Mouse (Mus musculus) gastrocnemius, postnatal 10 days (tissue): Measurements from ENCODE around the gene Jarid2. TPM values are rescaled to one million over a fixed set of nuclear protein-coding genes. Genes with fewer than 3 reads are reported as not detected.
A peak's percentile ranks its signal among the peaks of the same experiment; 100 is the strongest.

ENCODE experiments used
- DNase-seq: peaks from one replicate; pipeline ENCODE4 v3.0.0; 2021; ENCODE audit warnings: mixed read lengths
- total RNA-seq, 2 experiments: library from RNA; stranded (reverse); gene quantifications; 2 replicates each; pipeline ENCODE4 v1.2.3; 2021

Gene Jarid2
- total RNA-seq, 2 experiments from 2014 or later = 51.7 to 61.3 TPM

DNA sequence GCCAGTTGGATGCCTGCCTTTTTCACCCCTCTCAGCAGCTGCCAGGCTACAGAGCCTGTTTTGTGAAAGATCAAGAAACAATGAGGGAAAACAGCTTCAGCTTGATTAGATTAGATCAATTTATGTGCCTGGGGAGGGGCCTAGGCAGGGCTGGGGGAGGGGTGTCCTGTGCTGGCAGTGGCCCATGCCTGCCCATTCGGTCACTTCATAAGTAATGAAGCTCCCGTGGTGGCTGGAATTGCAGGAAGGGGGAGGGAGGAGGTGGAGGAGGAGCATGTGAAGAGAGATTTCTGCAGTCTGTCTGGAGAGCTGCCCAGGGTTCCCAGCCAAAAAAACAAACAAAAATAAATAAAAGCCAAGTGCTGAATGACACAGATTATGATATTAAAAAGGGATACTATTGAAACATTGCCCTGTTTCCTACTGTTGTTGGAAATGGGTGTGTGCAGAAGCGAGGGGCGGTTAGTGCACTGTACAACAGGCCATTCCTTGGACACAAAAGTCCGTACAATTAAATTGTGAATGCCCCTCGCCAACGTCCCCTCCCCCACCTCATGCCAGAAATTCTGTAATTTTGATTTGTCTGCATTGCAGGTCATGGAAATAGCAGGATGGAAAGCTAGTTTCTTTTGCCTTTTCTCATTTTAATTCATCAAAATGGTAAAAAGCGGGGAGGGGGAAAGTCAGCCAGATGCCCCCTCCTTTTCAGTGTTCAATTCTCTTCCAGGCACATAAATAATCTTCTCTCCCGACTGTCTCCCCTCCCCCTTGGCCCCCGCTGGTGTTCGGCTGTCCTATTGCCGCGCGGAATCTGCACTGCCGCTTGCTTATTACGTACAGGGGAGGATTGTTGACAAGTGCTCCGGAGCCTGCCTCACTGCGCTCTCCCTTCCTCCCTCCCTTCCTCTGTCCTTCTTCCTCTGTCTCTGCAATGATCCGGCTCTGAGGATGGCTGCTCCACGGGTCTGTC is 110.9 kb downstream of the Jarid2 start:
- peak; percentile 71 for DNase-seq

DNA sequence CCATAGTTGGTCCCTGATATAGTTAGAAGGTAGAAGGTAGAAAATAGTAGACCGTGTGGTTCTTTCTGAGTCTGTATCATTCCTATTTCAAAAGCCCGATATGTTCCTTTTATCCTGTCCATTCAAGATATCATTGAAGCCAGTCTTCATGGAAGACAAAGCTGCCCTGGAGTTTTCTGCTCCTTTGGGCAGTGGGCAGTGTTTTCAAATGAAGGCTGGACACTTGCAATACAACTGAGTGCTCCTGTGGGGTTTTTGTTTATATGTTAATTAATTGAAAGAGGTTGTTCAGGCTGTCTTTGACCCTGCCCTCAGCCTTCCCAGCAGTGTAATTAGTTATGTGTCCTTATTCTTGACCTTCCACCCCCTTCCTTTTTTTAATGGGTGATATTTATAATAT is 122.2 kb downstream of the Jarid2 start:
- no peak for DNase-seq

DNA sequence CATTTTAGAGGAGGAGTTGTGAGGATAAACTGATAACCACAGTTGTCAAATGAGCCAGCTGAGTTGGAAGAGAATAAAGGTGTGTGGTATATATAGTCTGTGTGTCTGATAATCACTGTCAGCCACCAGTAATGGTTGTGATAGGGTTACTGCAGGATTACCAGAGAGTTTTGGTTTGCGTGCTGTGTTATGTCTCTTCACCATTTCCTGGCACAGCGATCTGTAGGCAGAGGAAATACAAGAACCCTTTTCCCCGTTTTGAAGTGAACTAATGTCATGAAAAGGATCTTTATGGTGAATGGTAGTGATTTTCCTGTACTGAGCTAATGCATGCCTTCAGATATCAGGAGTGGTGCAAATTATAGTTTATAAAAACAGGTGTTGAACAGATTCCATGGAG is 122.8 kb downstream of the Jarid2 start:
- no peak for DNase-seq

DNA sequence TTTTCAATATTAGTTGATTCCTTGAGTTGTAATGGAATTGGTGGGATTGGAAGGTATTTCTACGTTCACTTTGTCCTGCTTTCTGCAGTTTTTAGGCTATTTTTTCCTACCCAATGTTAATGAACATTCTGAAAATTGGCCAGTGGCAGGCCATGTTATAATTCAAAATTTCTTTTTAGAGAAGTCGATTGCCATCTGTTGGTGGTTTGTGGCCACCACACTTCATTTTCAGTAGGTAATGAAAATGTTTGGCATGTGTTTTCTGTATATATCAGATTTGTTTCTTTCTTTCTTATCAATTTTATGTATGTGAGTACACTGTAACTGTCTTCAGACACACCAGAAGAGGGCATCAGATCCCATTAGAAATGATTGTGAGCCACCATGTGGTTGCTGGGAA is 136.3 kb downstream of the Jarid2 start:
- DNase-seq = no peak

DNA sequence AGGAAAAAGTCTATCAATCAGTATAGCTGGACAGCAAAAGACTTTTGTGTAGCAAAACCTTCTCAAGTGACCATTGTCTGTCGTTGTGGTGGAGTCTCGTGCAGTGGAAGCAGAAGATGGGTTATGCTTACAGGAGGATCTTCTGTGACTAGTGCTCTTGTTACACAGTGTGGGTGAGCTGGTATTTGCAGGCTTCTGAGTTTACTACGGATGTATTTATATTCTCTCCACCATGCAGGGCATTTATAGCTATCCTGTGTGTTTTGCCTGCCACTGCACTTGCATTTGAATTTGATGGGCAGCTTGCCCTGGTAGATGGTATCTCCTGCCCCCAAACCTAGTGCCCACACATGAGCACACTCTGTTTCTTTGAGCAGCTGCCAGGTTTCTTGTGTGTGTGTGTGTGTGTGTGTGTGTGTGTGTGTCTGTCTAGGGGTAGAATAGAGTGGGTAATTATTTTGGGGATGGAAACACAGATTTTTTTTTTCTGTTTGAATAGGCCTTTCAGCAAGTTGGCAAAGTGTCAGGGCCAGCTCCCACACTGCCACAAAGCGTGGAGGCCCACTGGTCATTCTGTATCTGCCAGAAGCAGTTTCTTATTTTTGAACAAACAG is 138.9 kb downstream of the Jarid2 start:
- DNase-seq = peak; percentile 9

DNA sequence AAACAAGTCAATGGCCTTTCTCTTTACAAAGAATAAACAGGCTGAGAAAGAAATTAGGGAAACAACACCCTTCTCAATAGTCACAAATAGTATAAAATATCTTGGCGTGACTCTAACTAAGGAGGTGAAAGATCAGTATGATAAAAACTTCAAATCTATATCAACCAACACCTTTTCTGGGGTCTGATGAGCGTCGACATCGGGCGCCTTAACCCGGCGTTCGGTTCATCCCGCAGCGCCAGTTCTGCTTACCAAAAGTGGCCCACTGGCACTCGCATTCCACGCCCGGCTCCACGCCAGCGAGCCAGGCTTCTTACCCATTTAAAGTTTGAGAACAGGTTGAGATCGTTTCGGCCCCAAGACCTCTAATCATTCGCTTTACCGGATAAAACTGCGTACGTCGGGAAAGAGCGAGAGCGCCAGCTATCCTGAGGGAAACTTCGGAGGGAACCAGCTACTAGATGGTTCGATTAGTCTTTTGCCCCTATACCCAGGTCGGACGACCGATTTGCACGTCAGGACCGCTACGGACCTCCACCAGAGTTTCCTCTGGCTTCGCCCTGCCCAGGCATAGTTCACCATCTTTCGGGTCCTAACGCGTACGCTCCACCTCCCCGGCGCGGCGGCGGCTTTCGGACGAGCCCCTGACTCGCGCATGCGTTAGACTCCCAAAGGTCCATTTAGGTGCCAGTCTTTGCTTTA is 140.3 kb downstream of the Jarid2 start:
- DNase-seq = peak; percentile 100

DNA sequence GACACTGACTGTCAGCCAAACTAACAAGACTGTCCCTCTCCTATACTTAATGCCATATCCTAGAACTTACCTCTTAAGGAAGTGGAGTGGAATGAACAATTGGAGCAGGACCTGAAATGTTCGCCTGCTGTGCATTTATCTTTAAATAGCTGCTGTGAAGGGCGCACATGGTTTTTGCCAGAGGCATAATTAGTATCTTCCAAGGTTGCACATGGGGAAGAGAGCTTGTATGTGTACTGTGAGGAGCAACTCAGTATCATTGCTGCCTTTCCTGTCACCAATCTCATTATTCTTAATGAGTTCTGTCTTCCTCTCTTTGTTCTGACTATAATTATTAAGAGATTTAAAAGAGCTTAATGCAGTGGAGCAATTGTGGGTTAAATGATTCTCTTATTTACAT is 147.5 kb downstream of the Jarid2 start:
- DNase-seq = no peak

DNA sequence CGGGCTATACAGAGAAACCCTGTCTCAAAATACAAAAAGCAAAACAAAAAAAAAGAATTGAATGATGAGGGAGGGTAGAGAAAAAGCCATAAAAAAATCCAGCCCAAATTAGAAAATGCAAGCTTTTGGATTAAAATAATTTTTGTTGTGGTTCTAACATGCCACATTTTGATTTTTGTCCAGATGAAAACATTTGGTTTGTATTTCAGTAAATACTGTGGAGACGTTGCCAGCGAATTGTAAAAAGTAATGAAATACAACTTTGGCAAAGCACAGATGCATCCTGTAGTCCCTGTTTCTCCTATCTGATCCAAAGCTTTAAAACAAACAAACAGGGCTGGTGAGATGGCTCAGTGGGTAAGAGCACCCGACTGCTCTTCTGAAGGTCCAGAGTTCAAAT is 151.7 kb downstream of the Jarid2 start:
- DNase-seq = no peak

DNA sequence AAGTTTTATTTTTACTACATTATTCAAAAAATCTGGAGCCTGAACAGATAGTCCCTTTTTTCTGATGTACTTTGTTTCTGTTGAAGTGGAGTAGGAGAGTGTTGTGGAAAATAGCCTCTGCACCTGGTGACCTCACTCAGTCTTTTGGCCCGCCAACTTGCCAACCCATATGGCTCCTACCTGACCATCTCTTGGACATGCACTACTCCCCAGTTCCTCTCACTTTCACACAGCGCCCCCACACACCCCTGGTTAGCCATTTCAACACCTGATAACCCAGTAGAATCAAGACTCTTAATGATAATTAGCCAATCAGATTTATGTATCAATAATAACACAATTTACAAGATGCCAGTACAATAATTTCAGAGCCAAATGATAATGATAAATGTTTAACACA is 156.9 kb downstream of the Jarid2 start:
- DNase-seq = no peak

DNA sequence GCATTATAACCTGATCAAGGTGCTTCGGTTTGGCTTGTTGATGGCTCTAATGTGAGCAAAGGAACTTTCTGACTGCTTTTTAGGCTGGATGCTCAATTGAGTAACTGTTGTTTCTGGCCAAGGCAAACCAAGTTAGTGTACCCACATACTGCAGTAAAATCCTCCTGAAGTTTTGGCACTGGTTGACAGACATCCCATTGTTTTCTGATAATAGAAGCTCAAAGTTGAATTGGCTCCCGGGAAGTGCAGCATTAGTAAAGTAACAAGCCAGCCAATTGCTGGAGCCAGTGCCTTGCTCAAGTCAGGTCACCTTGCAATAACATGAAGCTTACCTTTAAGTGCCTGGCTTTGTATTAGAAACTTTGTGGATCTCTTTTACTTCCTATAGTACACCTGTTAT is 161.3 kb downstream of the Jarid2 start:
- DNase-seq = no peak

DNA sequence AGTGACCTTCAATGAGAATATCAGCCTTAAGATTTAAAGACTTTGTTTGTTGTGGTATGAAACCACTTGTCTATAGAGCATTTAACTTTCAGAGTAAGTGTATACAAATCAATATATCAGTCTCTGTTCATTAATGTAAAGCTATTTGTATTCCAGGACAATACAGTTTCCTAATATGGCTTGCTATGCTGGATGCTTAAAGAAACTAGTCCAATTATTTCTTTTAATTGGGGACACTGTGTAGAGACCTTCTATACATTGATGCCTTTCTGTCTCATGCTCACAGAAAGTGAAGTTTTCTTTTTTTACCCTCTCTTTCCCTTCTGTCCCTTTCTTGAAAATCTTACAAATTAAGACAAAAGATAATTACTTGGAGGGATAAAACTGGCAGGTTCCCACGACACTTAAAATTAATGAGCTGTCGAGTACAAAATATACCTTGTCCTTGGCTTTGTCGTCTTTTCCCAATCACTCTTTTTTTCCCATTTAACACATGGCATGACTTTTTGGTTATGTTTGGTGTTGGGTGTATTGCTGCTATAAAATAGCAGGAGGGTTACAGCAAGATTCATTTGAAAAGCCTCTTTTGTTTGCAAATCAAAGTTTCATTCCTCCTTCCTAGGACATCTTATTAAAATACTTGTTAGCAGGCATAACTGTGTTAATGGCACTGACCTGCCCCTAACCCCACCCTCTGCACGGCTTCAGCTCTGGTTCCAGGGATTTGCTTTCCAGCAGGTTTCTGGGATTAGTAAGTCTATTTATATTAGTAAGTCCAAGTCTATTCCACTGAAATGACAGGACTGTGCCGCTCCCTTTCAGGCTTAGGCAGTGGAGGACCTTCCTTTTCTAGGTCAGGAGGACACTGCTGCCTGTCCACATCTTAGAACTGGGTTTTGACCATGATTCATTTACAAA is 162.8 kb downstream of the Jarid2 start:
- no peak for DNase-seq

DNA sequence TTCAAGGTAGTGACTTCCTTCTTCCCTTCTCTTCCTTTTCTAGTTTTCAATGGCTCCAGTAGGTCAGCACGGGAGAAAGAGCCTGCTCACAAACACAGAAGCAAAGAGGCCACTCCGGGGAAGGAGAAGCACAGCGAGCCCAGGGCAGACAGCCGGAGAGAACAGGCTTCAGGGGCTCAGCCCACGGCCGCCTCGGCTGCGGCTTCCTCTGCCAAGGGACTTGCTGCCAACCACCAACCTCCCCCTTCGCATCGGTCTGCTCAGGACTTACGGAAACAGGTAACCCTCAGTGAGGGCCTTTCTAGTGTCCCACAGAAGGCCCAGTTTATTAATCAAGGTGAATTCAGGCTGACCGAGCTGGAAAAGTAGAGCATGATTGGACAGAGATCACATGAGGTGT is 166.9 kb downstream of the Jarid2 start:
- DNase-seq = no peak

DNA sequence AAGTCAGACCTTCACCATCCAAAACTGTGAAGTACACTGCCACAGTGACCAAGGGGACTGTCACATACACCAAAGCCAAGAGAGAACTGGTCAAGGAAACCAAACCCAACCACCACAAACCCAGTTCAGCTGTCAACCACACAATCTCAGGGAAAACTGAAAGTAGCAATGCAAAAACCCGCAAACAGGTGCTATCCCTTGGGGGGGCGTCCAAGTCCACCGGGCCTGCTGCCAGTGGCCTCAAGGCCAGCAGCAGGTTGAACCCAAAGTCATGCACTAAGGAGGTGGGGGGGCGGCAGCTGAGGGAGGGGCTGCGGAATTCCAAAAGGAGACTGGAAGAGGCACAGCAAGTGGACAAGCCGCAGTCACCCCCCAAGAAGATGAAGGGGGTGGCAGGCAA is 173.0 kb downstream of the Jarid2 start:
- DNase-seq = no peak

DNA sequence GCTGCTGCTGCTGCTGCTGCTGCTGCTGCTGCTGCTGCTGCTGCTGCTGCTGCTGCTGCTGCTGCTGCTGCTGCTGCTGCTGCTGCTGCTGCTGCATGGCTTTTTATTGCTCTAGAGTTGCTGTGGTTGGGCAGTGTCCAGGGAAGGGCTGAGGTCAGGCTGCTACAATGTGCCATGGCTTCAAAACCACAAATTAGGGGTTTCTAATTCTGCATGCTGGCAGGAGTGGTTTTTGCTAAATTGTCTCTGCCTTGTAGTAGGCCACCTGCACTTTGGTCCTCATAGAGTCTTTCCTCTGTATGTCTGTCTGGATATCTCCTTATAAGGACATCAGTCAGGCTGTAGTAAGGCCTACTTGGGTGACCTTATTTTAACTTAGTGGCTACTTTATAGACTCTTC is 174.1 kb downstream of the Jarid2 start:
- no peak for DNase-seq

DNA sequence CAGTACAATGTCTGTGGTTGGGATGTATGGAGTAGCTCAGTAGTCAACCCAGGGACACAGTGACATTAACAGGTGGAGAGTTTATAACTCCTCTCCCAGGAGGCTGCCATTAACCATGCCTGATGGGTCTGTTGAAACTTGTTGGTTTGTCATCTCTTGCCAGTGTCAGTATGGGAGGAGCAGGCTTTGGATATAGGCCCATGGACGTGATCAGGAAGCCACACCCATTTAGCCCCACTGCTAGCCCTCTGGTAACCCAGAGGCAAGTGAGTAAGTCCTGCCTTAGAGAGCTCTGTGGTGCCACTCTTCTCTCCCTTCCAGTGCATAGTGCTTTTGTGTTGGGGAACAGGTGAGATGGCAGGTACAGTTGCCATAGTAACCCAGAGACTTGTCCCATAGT is 175.0 kb downstream of the Jarid2 start:
- DNase-seq = no peak

DNA sequence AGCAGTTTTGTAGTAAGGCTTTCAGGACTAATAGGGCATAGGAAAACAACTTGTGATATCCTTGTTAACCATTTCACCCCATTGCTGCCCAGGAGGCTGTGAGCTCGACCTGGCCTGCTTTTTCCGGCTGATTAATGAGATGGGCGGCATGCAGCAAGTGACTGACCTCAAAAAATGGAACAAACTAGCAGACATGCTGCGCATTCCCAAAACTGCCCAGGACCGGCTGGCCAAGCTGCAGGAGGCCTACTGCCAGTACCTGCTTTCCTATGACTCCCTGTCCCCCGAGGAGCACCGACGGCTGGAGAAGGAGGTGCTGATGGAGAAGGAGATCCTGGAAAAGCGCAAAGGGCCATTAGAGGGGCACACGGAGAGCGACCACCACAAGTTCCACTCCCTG is 176.9 kb downstream of the Jarid2 start:
- DNase-seq = no peak

DNA sequence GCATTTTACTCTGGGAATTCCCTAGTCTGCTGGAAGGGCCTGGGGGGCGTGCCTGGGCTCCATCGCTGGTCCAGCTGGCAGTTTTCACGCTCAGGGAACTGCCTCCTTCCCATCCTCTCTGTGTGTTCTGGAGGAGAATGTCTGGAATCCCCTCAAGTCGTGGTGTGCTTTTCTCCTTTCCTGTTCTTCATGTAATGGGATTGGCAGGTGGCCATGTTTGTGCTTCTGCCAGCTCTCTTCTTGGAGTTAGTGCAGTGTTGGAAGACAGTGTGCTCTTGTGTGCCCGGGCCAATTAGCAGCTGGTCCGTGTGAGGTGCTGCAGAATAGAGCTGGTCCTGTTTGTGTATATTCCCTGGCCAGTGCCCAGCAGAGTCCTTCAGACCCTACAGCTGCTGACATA is 178.4 kb downstream of the Jarid2 start:
- peak; percentile 92 for DNase-seq

DNA sequence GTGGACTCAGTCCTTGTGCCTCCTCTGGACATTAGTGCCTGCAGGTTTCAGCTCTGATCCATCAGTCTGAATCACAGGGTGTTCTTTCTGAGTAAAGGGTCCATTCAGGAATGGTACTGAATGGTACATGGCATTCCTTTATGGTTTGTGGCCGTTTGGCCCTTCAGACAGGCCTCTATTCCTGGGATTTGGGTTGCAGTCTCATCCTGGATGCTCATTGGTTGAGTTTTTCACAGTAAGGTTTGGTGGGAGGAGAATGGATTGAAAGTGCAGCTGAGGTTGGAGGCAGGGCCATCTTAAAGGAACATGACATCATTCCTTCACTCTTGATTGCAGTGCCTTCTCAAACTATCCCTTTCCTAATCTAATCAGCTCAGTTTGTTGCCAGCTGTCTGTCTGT is 179.5 kb downstream of the Jarid2 start:
- no peak for DNase-seq

DNA sequence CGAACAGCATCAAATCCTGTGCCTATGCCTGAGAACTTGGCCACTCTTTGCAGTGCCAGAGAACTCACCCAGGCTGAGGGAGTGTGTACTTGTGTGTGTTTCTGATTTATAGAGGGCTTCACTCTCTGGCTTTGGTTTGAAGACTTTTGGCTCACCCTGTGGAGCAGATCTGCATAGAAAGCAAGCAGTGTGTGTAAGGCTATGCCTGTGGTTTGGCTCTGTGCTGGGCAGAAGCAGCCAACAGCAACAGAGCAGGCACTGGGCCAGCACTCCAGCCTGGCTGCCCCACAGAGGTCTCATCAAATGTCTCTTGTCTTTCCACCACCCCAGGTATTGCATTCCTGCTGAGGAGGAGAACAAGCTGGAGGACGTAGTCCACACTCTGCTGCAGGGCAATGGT is 183.6 kb downstream of the Jarid2 start:
- peak; percentile 69 for DNase-seq

DNA sequence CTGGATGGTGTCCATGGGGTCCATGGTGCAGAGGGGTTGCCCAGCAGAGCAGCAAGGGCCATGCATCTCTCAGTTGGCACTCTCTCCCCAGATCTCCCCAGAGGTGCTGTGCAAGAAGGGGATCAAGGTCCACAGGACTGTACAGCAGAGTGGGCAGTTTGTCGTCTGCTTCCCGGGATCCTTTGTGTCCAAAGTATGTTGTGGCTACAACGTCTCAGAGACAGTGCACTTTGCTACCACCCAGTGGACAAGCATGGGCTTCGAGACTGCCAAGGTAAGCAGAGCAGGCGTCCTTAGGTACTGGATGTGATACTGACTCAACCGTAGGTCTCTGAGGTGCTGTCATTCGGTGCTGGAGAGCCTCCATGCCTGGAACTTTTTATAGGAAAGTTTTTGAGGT is 184.3 kb downstream of the Jarid2 start:
- DNase-seq = no peak

DNA sequence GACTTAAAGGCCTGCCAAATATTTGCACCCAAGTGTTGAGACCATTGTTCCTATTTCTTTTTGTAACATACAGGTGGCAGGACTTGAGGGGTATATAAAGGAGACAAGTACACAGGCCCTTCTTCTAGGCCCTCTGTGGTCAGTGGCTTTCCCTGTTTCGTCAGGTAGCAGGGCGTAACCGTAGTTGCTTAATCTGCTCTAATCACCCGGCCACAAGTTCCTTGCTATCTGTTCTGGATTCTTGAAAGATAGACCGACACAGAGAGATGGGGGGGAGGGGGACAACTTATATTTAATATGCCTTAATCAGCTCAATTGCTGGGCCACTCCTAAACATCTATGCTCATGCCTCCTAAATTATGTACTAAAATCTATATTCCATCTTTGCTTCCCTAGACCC is 186.1 kb downstream of the Jarid2 start:
- no peak for DNase-seq

DNA sequence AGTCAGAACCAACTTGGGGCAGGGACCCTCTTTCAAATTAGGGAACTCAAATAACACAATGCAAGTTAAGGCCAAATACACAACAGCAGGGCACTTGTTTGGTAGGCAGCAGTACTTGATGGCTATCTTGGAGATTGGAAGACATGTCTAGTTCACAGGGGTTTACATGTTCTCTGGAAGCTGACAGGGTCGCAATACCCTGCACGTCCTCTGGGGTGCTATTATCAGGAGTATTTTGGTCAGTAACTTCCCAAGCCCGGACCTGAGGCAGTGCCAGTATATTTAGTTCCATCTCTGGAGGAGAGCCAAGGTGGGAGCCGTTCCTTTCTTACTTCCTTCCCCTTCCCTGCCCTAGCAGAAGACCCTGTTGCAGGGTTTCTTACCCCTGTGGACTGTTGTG is 186.7 kb downstream of the Jarid2 start:
- no peak for DNase-seq
